Mouse (Mus musculus): ENCODE measurements at regions not wholly inside any gene's neighbourhood (a gene's known extent, or its start where the extent isn't known, plus 50 kb on each side); places are given as distances from the start of the nearest gene placed in this dataset.

- DNase-seq (ENCODE audit: low spot score in 2 of 2), result no peak
Measured at GRCm38 (mm10) chr4:54812740-54813634, 131.9 kb upstream of the Zfp462 start.

- DNase-seq (ENCODE audit: low spot score in 2 of 2), result no peak
Measured at GRCm38 (mm10) chr4:54837326-54837725, 107.5 kb upstream of the Zfp462 start.

- no peak for DNase-seq (ENCODE audit: low spot score in 2 of 2)
Measured at GRCm38 (mm10) chr4:54838111-54838510, 106.7 kb upstream of the Zfp462 start.

- no peak for DNase-seq (ENCODE audit: low spot score in 2 of 2)
Measured at GRCm38 (mm10) chr4:54838794-54839193, 106.1 kb upstream of the Zfp462 start.

GRCm38 (mm10) chr4:54852991-54853925, 91.6 kb upstream of the Zfp462 start:
- DNase-seq (ENCODE audit: low spot score in 2 of 2), result no peak

GRCm38 (mm10) chr4:54858604-54859003, 86.2 kb upstream of the Zfp462 start:
- DNase-seq (ENCODE audit: low spot score in 2 of 2), result no peak

GRCm38 (mm10) chr4:54866062-54866461, 78.8 kb upstream of the Zfp462 start:
- no peak for DNase-seq (ENCODE audit: low spot score in 2 of 2)

GRCm38 (mm10) chr4:54874136-54874827, 70.6 kb upstream of the Zfp462 start:
- no peak for DNase-seq (ENCODE audit: low spot score in 2 of 2)

GRCm38 (mm10) chr4:54875506-54875905, 69.3 kb upstream of the Zfp462 start:
- DNase-seq (ENCODE audit: low spot score in 2 of 2), result no peak

GRCm38 (mm10) chr4:54877361-54877760, 67.5 kb upstream of the Zfp462 start:
- DNase-seq (ENCODE audit: low spot score in 2 of 2), result no peak

GRCm38 (mm10) chr4:54878531-54878930, 66.3 kb upstream of the Zfp462 start:
- DNase-seq (ENCODE audit: low spot score in 2 of 2), result no peak

GRCm38 (mm10) chr4:54893288-54893687, 51.6 kb upstream of the Zfp462 start:
- no peak for DNase-seq (ENCODE audit: low spot score in 2 of 2)
